Mouse (Mus musculus) cortical plate, adult 2 months (tissue): Measurements from ENCODE around the gene C9.

ENCODE experiments used
- CTCF ChIP-seq: fragments of 200-500 bp; IDR thresholded peaks from 2 replicates; pipeline ENCODE4 v1.5.1; 2011; ENCODE audit warnings: mild to moderate bottlenecking, control low read depth, low read length; ENCODE audit not compliant: insufficient read depth; ENCODE audit errors: extremely low read depth
- POLR2A ChIP-seq: fragments of 200-500 bp; IDR thresholded peaks from 2 replicates; pipeline ENCODE4 v1.6.1; 2011; ENCODE audit warnings: mild to moderate bottlenecking, low read length, control low read depth; ENCODE audit not compliant: insufficient read depth; ENCODE audit errors: extremely low read depth

GRCm38 (mm10) chr15:6517525-6517924, 72.4 kb downstream of the C9 start:
- no peak for TF ChIP-seq POLR2A
- no peak for TF ChIP-seq CTCF
